Mouse (Mus musculus) stomach, embryonic 14.5 days (tissue): ENCODE results near the gene Kifap3. TPM values are rescaled to one million over a fixed set of nuclear protein-coding genes. Genes with fewer than 3 reads are reported as not detected.

ENCODE experiments used
- ATAC-seq: fragments of 200-750 bp; cut with Nextera tagmentation; 2 replicates; pipeline ENCODE4 v1.8.0; 2017; ENCODE audit warnings: low read depth, moderate TSS enrichment; ENCODE audit not compliant: insufficient number of reproducible peaks, insufficient read depth, low FRiP score
- H3K27ac ChIP-seq: fragments of 300-500 bp; sonication (generic); 2 replicates; pipeline ENCODE4 v1.5.1; 2014; ENCODE audit warnings: mild to moderate bottlenecking, low read length, moderate library complexity, mixed read lengths
- H3K27me3 ChIP-seq: fragments of 300-500 bp; sonication (generic); 2 replicates; pipeline ENCODE4 v1.6.1; 2014; ENCODE audit warnings: low read length, control low read depth, mixed read lengths; ENCODE audit not compliant: control insufficient read depth, insufficient read depth
- H3K36me3 ChIP-seq: fragments of 300-500 bp; sonication (generic); 2 replicates; pipeline ENCODE4 v1.6.1; 2014; ENCODE audit warnings: mild to moderate bottlenecking, control low read depth, low read length, moderate library complexity, mixed read lengths; ENCODE audit not compliant: control insufficient read depth, insufficient read depth
- H3K4me1 ChIP-seq: fragments of 300-500 bp; sonication (generic); 2 replicates; pipeline ENCODE4 v1.6.1; 2014; ENCODE audit warnings: low read length, control low read depth, mixed read lengths; ENCODE audit not compliant: control insufficient read depth, insufficient read depth
- H3K4me2 ChIP-seq: fragments of 300-500 bp; sonication (generic); replicated peaks from 2 replicates; pipeline ENCODE4 v1.6.1; 2014; ENCODE audit warnings: low read depth, low read length, control low read depth
- H3K4me3 ChIP-seq: fragments of 300-500 bp; sonication (generic); 2 replicates; pipeline ENCODE4 v1.5.1; 2014; ENCODE audit warnings: low read depth, low read length, control low read depth
- H3K9ac ChIP-seq: fragments of 300-500 bp; sonication (generic); replicated peaks from 2 replicates; pipeline ENCODE4 v1.6.1; 2014; ENCODE audit warnings: low read depth, mild to moderate bottlenecking, control low read depth, low read length, moderate library complexity, mixed read lengths
- H3K9me3 ChIP-seq: fragments of 300-500 bp; sonication (generic); 2 replicates; pipeline ENCODE4 v1.6.1; 2016; ENCODE audit warnings: low read depth, low read length, control low read depth; ENCODE audit not compliant: control insufficient read depth
- WGBS: fragments of 180-500 bp; shearing (Covaris S2); extraction: QIAGEN DNeasy Blood & Tissue Kit; methylation state at CpG from one replicate; pipeline ENCODE4 v1.1.7; 2014; 5-methylcytosine and 5-hydroxymethylcytosine counted together
- polyA plus RNA-seq: library from polyadenylated mRNA; unstranded; fragments of >200 nt; fragmentation: Nextera tagmentation; extraction: Ambion mirVana; gene quantifications from 2 replicates; pipeline ENCODE4 v1.2.1, GENCODE M21; 2014

Kifap3 gene
- polyA plus RNA-seq, 1 experiment from 2014 or later = 49.6 TPM

DNA sequence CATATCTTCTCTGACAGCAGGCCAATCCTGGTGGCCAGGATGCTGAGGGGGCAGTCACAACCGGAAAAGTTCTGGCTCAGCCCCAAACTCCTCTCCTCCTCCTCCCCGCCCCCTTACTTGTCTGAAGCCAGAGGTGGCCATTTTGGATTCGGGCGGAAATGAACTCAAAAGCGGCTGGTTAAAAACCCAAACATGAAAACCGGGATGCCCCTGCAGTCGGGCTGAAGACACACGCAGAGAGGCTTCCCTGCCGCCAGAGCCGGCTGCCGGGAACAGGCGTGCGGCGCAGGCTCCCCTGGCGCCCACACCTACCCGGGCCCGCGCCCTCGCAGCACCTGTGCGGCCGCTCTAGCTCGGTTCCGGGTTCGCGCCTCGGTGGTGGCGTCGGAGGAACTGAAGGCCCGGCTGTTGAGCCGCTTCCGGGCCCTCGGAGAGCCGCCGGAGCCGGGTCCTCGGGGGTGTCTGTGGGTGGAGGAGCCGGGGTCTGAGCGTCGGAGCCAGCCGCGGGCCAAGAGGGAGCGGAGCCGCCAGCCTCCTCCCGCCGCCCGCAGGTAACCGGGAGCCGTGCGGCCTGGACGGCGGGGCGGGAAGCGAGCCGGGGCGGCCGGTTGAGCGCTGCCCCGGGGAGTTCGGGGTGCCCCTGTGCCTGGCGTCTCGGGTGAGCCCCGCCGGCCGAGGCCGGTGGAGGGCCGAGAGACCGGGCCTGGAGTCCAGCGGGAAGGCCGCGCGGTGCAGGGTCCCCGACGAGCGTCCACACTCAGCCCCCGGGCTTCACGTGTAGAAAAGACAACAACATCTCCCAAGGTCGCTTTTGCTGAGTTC lies 150.5 kb downstream of the Kifap3 start:
- peak overlapping the region; percentile 92 for H3K9ac ChIP-seq
- peaks cover 11% of the 10 kb centered on the region for H3K36me3 ChIP-seq
- H3K27ac ChIP-seq = peak overlapping the region; percentile 67
- H3K4me3 ChIP-seq = peak overlapping the region; percentile 89
- ATAC-seq = peak; percentile 89
- no peaks in the 10 kb centered on the region for H3K9me3 ChIP-seq
- H3K4me1 ChIP-seq = peaks cover 16% of the 10 kb centered on the region; the same call in 1 of the 2 replicates
- H3K4me2 ChIP-seq = peak overlapping the region; percentile 80
- no peaks in the 10 kb centered on the region for H3K27me3 ChIP-seq
- under 1% methylated on average over 68 of the region's 77 CpGs for WGBS

DNA sequence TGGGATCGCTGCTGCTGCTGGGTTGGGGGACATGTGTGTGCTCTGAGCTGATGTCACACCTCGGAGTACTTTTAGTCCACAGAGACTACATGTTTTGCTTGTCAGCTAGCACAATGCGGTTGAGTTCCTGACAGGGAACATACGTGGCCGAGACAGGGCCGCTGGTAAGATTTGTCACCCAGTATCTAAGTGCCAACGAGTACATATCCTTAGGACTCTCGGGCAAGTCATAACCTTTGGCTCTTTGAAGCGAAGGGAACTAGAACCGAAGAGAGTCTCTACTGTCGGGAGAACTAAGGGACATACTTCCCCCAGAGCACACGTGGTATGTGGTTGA lies 151.0 kb downstream of the Kifap3 start:
- peaks cover 16% of the 10 kb centered on the region; the same call in 1 of the 2 replicates for H3K4me1 ChIP-seq
- no peaks in the 10 kb centered on the region for H3K9me3 ChIP-seq
- ATAC-seq = no peak
- H3K9ac ChIP-seq = peak overlapping the region; percentile 92
- no peak overlapping the region for H3K27ac ChIP-seq
- H3K4me2 ChIP-seq = peak overlapping the region; percentile 80
- peaks cover 17% of the 10 kb centered on the region for H3K36me3 ChIP-seq
- 5% methylated on average over 12 of the region's 12 CpGs for WGBS
- H3K4me3 ChIP-seq = peak overlapping the region; percentile 89
- no peaks in the 10 kb centered on the region for H3K27me3 ChIP-seq

DNA sequence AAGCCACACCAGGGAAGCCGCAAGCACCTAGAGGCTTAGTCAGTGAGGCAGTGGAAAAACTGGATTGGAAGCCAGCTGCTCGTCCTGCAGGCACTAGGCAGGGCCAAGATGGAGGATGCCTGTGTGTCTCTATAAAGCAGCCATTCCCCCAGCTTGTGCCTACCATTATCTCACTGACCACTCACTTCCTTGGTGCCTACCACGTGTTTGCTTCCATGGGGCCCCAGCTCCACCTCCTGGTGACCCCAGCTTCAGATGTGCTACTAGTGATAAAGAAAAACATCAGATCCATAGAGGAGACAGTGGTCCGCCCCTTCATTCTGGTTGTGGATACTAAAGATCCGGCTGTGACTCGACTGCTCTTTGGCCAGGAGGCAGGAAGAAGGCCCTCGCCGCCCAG lies 152.4 kb downstream of the Kifap3 start:
- Histone ChIP-seq H3K9ac (no peak overlapping the region), H3K4me3 (no peak overlapping the region), H3K9me3 (no peaks in the 10 kb centered on the region), H3K4me1 (peaks cover 16% of the 10 kb centered on the region; the same call in 1 of the 2 replicates), H3K27ac (no peak overlapping the region), H3K36me3 (peaks cover 26% of the 10 kb centered on the region), H3K4me2 (no peak overlapping the region), H3K27me3 (no peaks in the 10 kb centered on the region)
- 82% methylated on average over 8 of the region's 8 CpGs for WGBS
- no peak for ATAC-seq

DNA sequence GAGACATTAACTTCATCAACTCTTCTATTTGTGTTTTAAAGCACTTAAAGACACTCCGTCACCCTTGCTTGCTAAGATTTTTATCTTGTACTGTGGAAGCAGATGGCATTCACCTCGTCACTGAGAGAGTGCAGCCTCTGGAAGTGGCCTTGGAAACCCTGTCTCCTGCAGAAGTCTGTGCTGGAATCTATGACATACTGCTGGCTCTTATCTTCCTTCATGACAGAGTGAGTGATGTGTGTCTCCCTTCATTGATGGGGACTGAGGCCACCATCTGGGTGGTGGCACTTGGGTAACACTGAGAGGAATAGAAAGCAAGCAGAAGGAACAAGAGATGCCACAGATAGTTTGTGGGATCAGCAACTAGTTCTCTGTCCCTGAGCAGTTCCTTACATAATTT lies 155.2 kb downstream of the Kifap3 start:
- no peak overlapping the region for H3K4me2 ChIP-seq
- H3K4me1 ChIP-seq = peaks cover 13% of the 10 kb centered on the region; the same call in 1 of the 2 replicates
- no peak overlapping the region for H3K4me3 ChIP-seq
- peaks cover 45% of the 10 kb centered on the region for H3K36me3 ChIP-seq
- no peak overlapping the region for H3K9ac ChIP-seq
- no peak for ATAC-seq
- no peak overlapping the region for H3K27ac ChIP-seq
- H3K9me3 ChIP-seq = no peaks in the 10 kb centered on the region
- H3K27me3 ChIP-seq = no peaks in the 10 kb centered on the region
- 74% methylated on average over 2 of the region's 2 CpGs for WGBS

DNA sequence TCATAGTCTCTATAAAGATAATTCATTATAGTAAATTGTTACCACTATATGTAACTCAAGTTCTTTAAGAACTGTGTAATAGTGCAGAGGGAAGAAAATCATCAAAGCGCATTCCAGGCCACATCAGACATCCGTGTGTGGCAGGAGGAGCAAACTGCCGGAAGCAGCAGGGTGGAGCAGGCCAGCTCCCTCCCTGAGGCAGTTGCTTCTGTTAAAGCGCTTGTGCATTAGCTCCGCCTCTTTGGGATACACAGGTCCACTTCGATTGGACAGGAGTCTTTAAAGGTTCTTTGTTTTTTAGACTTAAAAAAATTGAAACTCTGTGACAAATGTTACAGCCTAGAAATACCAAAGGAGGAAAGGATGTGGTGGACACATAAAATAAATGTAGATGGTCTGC lies 162.7 kb downstream of the Kifap3 start:
- 62% methylated on average over 6 of the region's 6 CpGs for WGBS
- no peak for ATAC-seq
- H3K4me3 ChIP-seq = no peak overlapping the region
- no peaks in the 10 kb centered on the region for H3K27me3 ChIP-seq
- H3K9me3 ChIP-seq = no peaks in the 10 kb centered on the region
- no peak overlapping the region for H3K27ac ChIP-seq
- H3K4me1 ChIP-seq = no peaks in the 10 kb centered on the region
- no peak overlapping the region for H3K4me2 ChIP-seq
- H3K9ac ChIP-seq = no peak overlapping the region
- peaks cover 47% of the 10 kb centered on the region for H3K36me3 ChIP-seq

DNA sequence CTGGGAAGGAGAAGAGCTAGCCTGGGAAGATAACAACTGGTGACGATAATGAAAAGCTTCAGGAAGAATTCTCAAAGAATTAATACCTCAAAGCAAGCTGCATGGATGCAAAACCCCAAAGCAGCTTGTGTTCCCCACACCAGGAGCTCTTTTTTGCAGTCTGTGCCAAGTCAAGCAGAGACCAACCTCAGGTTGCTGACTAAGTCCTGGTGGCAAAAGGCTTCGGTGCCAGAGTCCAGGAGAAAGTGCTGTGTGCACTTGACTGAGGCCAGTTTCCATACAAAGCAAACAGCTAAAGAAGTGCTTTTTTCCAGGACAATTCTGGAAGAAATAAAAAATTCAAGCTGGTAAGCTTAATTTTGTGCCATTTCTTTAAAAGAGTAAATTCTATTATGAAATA lies 174.0 kb downstream of the Kifap3 start:
- Histone ChIP-seq H3K27me3 (no peaks in the 10 kb centered on the region), H3K27ac (no peak overlapping the region), H3K9ac (no peak overlapping the region), H3K4me2 (no peak overlapping the region), H3K4me3 (no peak overlapping the region), H3K4me1 (no peaks in the 10 kb centered on the region), H3K9me3 (no peaks in the 10 kb centered on the region), H3K36me3 (peaks cover 65% of the 10 kb centered on the region)
- no peak for ATAC-seq
- WGBS = 78% methylated on average over 2 of the region's 2 CpGs

DNA sequence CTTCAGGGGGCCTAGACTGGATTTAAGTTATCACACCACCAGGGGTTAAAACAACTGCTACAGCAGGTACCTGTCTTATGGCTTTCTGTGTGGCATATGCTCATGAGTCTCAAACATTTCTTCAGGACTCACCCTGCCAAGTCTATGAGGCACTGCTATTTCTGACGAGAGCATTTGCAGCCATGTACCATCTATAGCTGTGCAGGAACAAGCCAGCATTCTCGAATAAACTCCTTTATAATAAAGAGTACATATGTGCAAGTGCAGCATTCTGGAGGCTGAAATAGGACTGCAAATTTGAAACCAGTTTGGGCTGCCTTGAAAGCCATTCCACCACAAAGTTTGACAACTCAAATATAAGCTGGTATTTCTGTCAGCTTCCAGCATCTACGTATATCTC lies 178.7 kb downstream of the Kifap3 start:
- 90% methylated on average over 3 of the region's 3 CpGs for WGBS
- Histone ChIP-seq H3K36me3 (peaks cover 45% of the 10 kb centered on the region), H3K9me3 (no peaks in the 10 kb centered on the region), H3K27me3 (no peaks in the 10 kb centered on the region), H3K27ac (no peak overlapping the region), H3K9ac (no peak overlapping the region), H3K4me1 (no peaks in the 10 kb centered on the region), H3K4me2 (no peak overlapping the region), H3K4me3 (no peak overlapping the region)
- no peak for ATAC-seq

DNA sequence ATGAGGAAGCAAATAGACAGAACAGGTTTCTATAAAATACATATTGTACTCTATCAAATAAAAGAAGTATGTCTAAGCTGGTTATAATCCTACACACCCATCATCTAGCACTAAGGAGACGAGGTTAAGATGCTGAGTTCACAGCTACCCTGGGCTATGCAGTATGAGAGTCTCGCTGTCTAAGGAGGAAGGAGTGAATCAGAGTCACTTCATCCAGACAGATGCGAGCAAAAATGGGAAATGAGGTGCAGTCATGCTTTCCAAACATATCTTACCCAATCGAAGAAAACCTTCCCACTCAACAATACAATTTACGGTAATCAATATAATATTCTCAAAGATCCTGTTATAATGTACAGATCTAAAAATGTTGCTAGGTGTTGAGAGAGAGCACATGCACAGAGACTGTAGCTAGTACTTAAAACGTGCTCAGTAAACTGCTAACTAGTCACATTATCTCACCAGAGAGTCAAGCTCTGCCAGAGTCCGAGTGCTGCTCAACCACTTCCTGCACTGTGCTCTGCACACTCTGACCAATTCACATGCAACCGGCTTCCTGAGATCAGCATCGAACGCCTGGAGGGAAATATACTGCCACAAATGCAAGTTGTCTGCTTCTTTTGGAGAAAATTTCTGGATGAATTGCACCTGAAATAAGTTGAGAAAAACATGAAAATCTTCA lies 184.8 kb downstream of the Kifap3 start:
- Histone ChIP-seq H3K27ac (no peak overlapping the region), H3K4me3 (no peak overlapping the region), H3K36me3 (peaks cover 18% of the 10 kb centered on the region), H3K9me3 (no peaks in the 10 kb centered on the region), H3K4me1 (no peaks in the 10 kb centered on the region), H3K27me3 (no peaks in the 10 kb centered on the region), H3K4me2 (no peak overlapping the region), H3K9ac (no peak overlapping the region)
- WGBS = 88% methylated on average over 10 of the region's 10 CpGs
- no peak for ATAC-seq
